Mouse (Mus musculus) retina, embryonic 14.5 days (tissue): ENCODE measurements around the gene Msantd2.

Source experiments
- DNase-seq: peaks from one replicate; pipeline ENCODE4 v3.0.0-alpha.2; 2015; ENCODE audit warnings: low spot score

Gene Msantd2

GRCm38 (mm10) chr9:37541851-37542642 lies 52.9 kb downstream of the Msantd2 start:
- no peak for DNase-seq

GRCm38 (mm10) chr9:37543869-37544440 lies 54.8 kb downstream of the Msantd2 start:
- no peak for DNase-seq

GRCm38 (mm10) chr9:37544447-37545165 lies 55.5 kb downstream of the Msantd2 start:
- peak; percentile 71 for DNase-seq

- DNase-seq, result no peak
Measured at GRCm38 (mm10) chr9:37545166-37545610, 56.1 kb downstream of the Msantd2 start.

- no peak for DNase-seq
Measured at GRCm38 (mm10) chr9:37545847-37546452, 56.8 kb downstream of the Msantd2 start.

GRCm38 (mm10) chr9:37546889-37547288 lies 57.8 kb downstream of the Msantd2 start:
- DNase-seq, result no peak

- DNase-seq, result no peak
Measured at GRCm38 (mm10) chr9:37550435-37550834, 61.3 kb downstream of the Msantd2 start.

GRCm38 (mm10) chr9:37551751-37552531 lies 62.8 kb downstream of the Msantd2 start:
- DNase-seq, result no peak

- peak; percentile 80 for DNase-seq
Measured at GRCm38 (mm10) chr9:37552536-37553293, 63.6 kb downstream of the Msantd2 start, which contains the start of gene Nrgn. Gene Nrgn (minus strand): TSS chr9:37552904.

- DNase-seq, result no peak
Measured at GRCm38 (mm10) chr9:37554279-37554678, 65.2 kb downstream of the Msantd2 start.

- DNase-seq, result no peak
Measured at GRCm38 (mm10) chr9:37554838-37555748, 66.0 kb downstream of the Msantd2 start, which contains the start of gene Siae. Gene Siae (plus strand): TSS chr9:37555698.

GRCm38 (mm10) chr9:37556366-37556765 lies 67.2 kb downstream of the Msantd2 start:
- DNase-seq, result no peak

- no peak for DNase-seq
Measured at GRCm38 (mm10) chr9:37560617-37561016, 71.5 kb downstream of the Msantd2 start.

GRCm38 (mm10) chr9:37563805-37564204 lies 74.7 kb downstream of the Msantd2 start:
- no peak for DNase-seq

GRCm38 (mm10) chr9:37567019-37567418 lies 77.9 kb downstream of the Msantd2 start:
- no peak for DNase-seq

GRCm38 (mm10) chr9:37567454-37567853 lies 78.3 kb downstream of the Msantd2 start:
- DNase-seq, result no peak

- DNase-seq, result no peak
Measured at GRCm38 (mm10) chr9:37567892-37568604, 78.9 kb downstream of the Msantd2 start.

GRCm38 (mm10) chr9:37568605-37569214 lies 79.6 kb downstream of the Msantd2 start:
- DNase-seq, result no peak
